Mouse (Mus musculus): Measurements from ENCODE around the gene Lpcat2b. TPM values are rescaled to one million over a fixed set of nuclear protein-coding genes. Genes with fewer than 3 reads are reported as not detected.
"Not testable (repeated sequence)": the region's sequence is repeated elsewhere in the genome, so short reads cannot be mapped to it uniquely, and the experiment has no call there.

Lpcat2b gene
- polyA plus RNA-seq (2016; fragmentation: Nextera tagmentation; extraction: Ambion mirVana): not detected in 2 replicates

DNA sequence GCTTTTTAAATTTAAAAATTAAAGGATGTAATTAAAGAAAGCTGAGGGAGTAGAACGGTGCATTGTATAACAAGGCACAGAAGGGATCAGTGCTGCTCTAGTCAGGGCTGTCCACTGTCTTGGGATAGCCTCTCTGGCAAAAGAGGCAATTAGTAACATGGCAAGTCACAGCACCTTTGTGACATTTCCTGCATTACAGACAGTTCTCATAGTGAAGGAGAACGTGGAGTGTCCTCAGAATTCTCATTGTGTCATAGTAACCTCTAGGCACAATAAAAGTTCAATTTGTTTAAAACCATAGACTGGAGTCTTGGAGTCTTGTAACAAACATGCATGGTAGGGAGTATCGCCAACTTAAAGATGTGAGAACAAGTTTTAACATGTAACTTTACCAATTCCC is at the start of gene Lpcat2b:
Gene Lpcat2b (plus strand): TSS at position 301 of the 400 bp plus-strand sequence.
- no peak within 1 kb of the TSS for H3K9ac ChIP-seq (replicated peaks)
- H3K36me3 ChIP-seq: no peaks in the 10 kb centered on the region
- H3K4me1 ChIP-seq: no peaks in the 10 kb centered on the region
- WGBS: 84% methylated on average over 3 of the region's 3 CpGs
- H3K27me3 ChIP-seq: no peaks in the 10 kb centered on the region; the same call in 1 of the 2 replicates
- ATAC-seq (ENCODE audit: low FRiP score, low read depth): no peak
- no peak within 1 kb of the TSS for H3K4me2 ChIP-seq (replicated peaks)
- no peak within 1 kb of the TSS for H3K4me3 ChIP-seq
- no peak within 1 kb of the TSS for H3K27ac ChIP-seq (replicated peaks)
- H3K9me3 ChIP-seq: no peaks in the 10 kb centered on the region

- not testable (repeated sequence) for H3K4me2 ChIP-seq (replicated peaks); H3K9me3 ChIP-seq; H3K27ac ChIP-seq (replicated peaks); H3K4me3 ChIP-seq; H3K36me3 ChIP-seq; H3K27me3 ChIP-seq; H3K4me1 ChIP-seq; ATAC-seq (ENCODE audit: low FRiP score, low read depth); H3K9ac ChIP-seq (replicated peaks)
Observed at GRCm38 (mm10) chr5:107386448-107386847, 44.9 kb upstream of the Lpcat2b start.

DNA sequence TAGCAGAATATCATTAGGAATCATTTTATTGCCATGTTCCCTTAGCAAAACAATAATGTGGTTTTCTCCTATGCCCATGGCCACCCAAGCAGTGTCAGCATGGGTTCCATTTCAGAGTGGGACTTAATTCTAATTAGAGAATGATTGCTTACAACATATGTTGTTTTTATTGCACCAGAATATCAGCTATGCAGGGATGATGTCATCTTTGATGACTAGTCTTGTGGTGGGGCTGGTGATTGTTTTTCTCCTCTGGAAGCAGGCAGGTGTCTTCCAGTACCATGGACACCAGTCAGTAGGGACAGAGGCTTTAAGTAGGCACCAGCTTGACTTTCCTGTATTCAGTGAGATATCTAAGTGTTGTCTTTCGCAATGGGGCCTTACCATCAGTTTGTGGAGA is 43.6 kb upstream of the Lpcat2b start:
- no peak overlapping the region for H3K4me2 ChIP-seq (replicated peaks)
- no peaks in the 10 kb centered on the region for H3K9me3 ChIP-seq
- no peak for ATAC-seq (ENCODE audit: low FRiP score, low read depth)
- 75% methylated on average over 1 of the region's 1 CpGs for WGBS
- H3K9ac ChIP-seq (replicated peaks): no peak overlapping the region
- no peaks in the 10 kb centered on the region for H3K4me1 ChIP-seq
- no peaks in the 10 kb centered on the region for H3K36me3 ChIP-seq
- H3K27ac ChIP-seq (replicated peaks): no peak overlapping the region
- H3K27me3 ChIP-seq: no peaks in the 10 kb centered on the region
- no peak overlapping the region for H3K4me3 ChIP-seq

- 90% methylated on average over 2 of the region's 2 CpGs for WGBS
- Histone ChIP-seq H3K27me3 (no peaks in the 10 kb centered on the region), H3K4me1 (no peaks in the 10 kb centered on the region), H3K4me3 (no peak overlapping the region), H3K36me3 (no peaks in the 10 kb centered on the region), H3K9ac (replicated peaks) (no peak overlapping the region), H3K27ac (replicated peaks) (no peak overlapping the region), H3K4me2 (replicated peaks) (no peak overlapping the region), H3K9me3 (no peaks in the 10 kb centered on the region)
- no peak for ATAC-seq (ENCODE audit: low FRiP score, low read depth)
Observed at GRCm38 (mm10) chr5:107389373-107389772, 42.0 kb upstream of the Lpcat2b start.

- WGBS: 83% methylated on average over 2 of the region's 2 CpGs
- no peak for ATAC-seq (ENCODE audit: low FRiP score, low read depth)
- H3K4me3 ChIP-seq: no peak overlapping the region
Observed at GRCm38 (mm10) chr5:107394437-107394836, 36.9 kb upstream of the Lpcat2b start.

GRCm38 (mm10) chr5:107402436-107402835 is 28.9 kb upstream of the Lpcat2b start, which contains the start of gene Ephx4:
TSS of gene Ephx4 (plus strand) at chr5:107402736.
- 24% methylated on average over 5 of the region's 5 CpGs for WGBS
- Histone ChIP-seq H3K4me3 (peak within 1 kb of the TSS; percentile 65), H3K36me3 (no peaks in the 10 kb centered on the region), H3K9ac (replicated peaks) (peak within 1 kb of the TSS; percentile 58), H3K4me2 (replicated peaks) (peak within 1 kb of the TSS; percentile 99), H3K27ac (replicated peaks) (no peak within 1 kb of the TSS), H3K27me3 (peaks cover 34% of the 10 kb centered on the region), H3K4me1 (peaks cover 12% of the 10 kb centered on the region), H3K9me3 (no peaks in the 10 kb centered on the region; the same call in 1 of the 2 replicates)
- ATAC-seq (ENCODE audit: low FRiP score, low read depth): no peak

More at GRCm38 (mm10) chr5:107394437-107394836, 36.9 kb upstream of the Lpcat2b start:
- Histone ChIP-seq H3K27ac (replicated peaks) (no peak overlapping the region), H3K9ac (replicated peaks) (no peak overlapping the region), H3K36me3 (no peaks in the 10 kb centered on the region), H3K9me3 (no peaks in the 10 kb centered on the region), H3K4me2 (replicated peaks) (no peak overlapping the region), H3K27me3 (no peaks in the 10 kb centered on the region), H3K4me1 (no peaks in the 10 kb centered on the region)

- Histone ChIP-seq H3K27me3 (peaks cover 34% of the 10 kb centered on the region), H3K4me1 (peaks cover 12% of the 10 kb centered on the region), H3K36me3 (no peaks in the 10 kb centered on the region), H3K27ac (replicated peaks) (no peak overlapping the region), H3K9me3 (no peaks in the 10 kb centered on the region; the same call in 1 of the 2 replicates), H3K9ac (replicated peaks) (peak overlapping the region; percentile 58), H3K4me3 (peak overlapping the region; percentile 65), H3K4me2 (replicated peaks) (peak overlapping the region; percentile 99)
- under 1% methylated on average over 77 of the region's 80 CpGs for WGBS
- ATAC-seq (ENCODE audit: low FRiP score, low read depth): peak; percentile 85
Observed at GRCm38 (mm10) chr5:107403011-107403946, 28.1 kb upstream of the Lpcat2b start.

DNA sequence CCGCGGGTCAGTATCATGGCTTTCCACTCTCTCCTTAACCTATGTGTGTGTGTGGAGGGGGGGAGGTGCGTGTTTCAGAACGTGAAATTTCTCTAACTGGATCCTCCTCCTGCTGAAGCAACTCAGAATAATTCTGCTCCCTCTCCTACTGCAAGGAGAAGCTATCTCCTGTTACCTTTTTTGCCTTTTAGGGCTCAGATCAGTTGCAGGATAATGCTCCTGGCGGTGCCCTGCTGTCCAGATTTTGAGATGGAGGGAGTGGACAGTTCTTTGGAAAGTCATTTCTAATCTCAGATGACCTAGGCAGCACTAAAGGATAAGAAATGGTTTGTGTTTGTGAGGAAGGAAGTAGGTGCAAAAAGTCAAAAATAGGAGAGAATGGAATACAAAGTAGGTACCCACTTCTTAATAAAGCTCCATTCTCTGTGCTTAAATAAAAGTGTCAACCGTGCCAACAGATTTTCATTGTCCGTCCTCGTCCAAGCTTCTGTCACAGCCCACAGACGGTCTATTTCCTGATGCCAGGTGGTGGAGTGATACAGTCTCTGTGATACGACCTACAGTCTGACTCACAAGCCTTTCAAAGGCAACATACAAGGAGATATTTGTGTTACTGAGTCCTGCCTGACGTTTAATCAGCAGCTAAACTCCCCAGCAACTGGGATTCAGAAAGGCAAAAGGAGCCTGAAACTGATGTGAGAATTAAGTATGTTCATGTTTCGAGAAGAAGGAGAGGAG is 27.2 kb upstream of the Lpcat2b start:
- Histone ChIP-seq H3K4me2 (replicated peaks) (peak overlapping the region; percentile 99), H3K36me3 (no peaks in the 10 kb centered on the region), H3K4me1 (peaks cover 12% of the 10 kb centered on the region), H3K4me3 (peak overlapping the region; percentile 65), H3K9ac (replicated peaks) (peak overlapping the region; percentile 58), H3K27me3 (peaks cover 34% of the 10 kb centered on the region), H3K9me3 (no peaks in the 10 kb centered on the region; the same call in 1 of the 2 replicates), H3K27ac (replicated peaks) (no peak overlapping the region)
- 28% methylated on average over 12 of the region's 12 CpGs for WGBS
- ATAC-seq (ENCODE audit: low FRiP score, low read depth): no peak

GRCm38 (mm10) chr5:107405361-107405760 is 26.0 kb upstream of the Lpcat2b start:
- no peaks in the 10 kb centered on the region for H3K36me3 ChIP-seq
- no peaks in the 10 kb centered on the region; the same call in 1 of the 2 replicates for H3K9me3 ChIP-seq
- 86% methylated on average over 4 of the region's 4 CpGs for WGBS
- H3K9ac ChIP-seq (replicated peaks): no peak overlapping the region
- H3K27me3 ChIP-seq: peaks cover 34% of the 10 kb centered on the region
- no peak for ATAC-seq (ENCODE audit: low FRiP score, low read depth)
- peaks cover 12% of the 10 kb centered on the region for H3K4me1 ChIP-seq
- H3K4me3 ChIP-seq: no peak overlapping the region
- H3K27ac ChIP-seq (replicated peaks): no peak overlapping the region
- no peak overlapping the region for H3K4me2 ChIP-seq (replicated peaks)

DNA sequence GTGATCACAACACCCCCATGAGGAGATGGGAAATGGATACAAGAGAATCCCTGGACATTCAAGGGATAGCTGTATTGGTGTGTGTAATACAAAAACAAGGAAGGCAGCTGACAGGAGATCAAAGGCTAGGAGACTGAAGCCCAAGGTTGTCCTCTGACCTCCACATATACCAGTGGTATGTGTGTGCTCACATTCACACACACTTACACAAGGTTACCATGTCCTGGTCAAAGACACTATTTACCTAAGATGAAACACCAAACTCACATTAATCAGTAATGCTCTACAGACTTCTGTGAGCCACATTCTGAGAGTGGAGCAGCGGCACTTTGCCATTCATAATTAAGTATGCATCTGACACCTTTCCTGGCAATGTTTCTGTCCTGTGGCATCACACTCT is 21.0 kb upstream of the Lpcat2b start:
- Histone ChIP-seq H3K4me3 (no peak overlapping the region), H3K4me1 (no peaks in the 10 kb centered on the region), H3K36me3 (no peaks in the 10 kb centered on the region), H3K9ac (replicated peaks) (no peak overlapping the region), H3K27ac (replicated peaks) (no peak overlapping the region), H3K9me3 (no peaks in the 10 kb centered on the region), H3K4me2 (replicated peaks) (no peak overlapping the region), H3K27me3 (peaks cover 1% of the 10 kb centered on the region)
- WGBS: 92% methylated on average over 1 of the region's 1 CpGs
- ATAC-seq (ENCODE audit: low FRiP score, low read depth): no peak

- no peak overlapping the region for H3K4me3 ChIP-seq
- no peaks in the 10 kb centered on the region for H3K9me3 ChIP-seq
- no peak overlapping the region for H3K27ac ChIP-seq (replicated peaks)
- no peaks in the 10 kb centered on the region for H3K36me3 ChIP-seq
- H3K4me2 ChIP-seq (replicated peaks): no peak overlapping the region
- H3K4me1 ChIP-seq: no peaks in the 10 kb centered on the region
- no peak for ATAC-seq (ENCODE audit: low FRiP score, low read depth)
- WGBS: 80% methylated on average over 4 of the region's 4 CpGs
- H3K27me3 ChIP-seq: no peaks in the 10 kb centered on the region
- H3K9ac ChIP-seq (replicated peaks): no peak overlapping the region
Observed at GRCm38 (mm10) chr5:107411326-107411725, 20.0 kb upstream of the Lpcat2b start.

DNA sequence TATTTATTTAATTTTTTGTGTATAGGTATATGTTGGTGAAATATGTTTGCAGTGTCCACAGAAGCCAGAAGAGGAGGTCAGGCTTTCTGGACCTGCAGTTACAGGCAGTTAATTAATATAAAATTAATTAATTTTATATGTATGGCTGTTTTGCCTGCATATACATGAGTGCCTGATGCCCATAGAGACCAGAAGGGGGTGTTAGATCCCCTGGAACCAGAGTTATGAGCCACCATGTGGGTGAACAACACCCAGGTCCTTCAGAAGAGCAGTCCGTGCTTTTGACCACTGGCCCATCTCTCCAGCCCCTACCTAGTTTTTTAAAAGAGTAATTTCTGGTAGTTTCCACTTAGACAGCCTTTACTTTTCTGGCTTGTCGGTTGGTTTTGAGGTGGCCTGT is 19.1 kb upstream of the Lpcat2b start:
- Histone ChIP-seq H3K9ac (replicated peaks) (no peak overlapping the region), H3K4me2 (replicated peaks) (no peak overlapping the region), H3K36me3 (no peaks in the 10 kb centered on the region), H3K27me3 (no peaks in the 10 kb centered on the region), H3K4me3 (no peak overlapping the region), H3K27ac (replicated peaks) (no peak overlapping the region), H3K4me1 (no peaks in the 10 kb centered on the region), H3K9me3 (no peaks in the 10 kb centered on the region)
- ATAC-seq (ENCODE audit: low FRiP score, low read depth): no peak
- 91% methylated on average over 2 of the region's 2 CpGs for WGBS

All from midbrain, embryonic 12.5 days (tissue).